Mouse (Mus musculus) intestine, embryonic 14.5 days (tissue): Measurements from ENCODE around the gene Cap2. TPM values are rescaled to one million over a fixed set of nuclear protein-coding genes. Genes with fewer than 3 reads are reported as not detected.

Source experiments
- ATAC-seq: fragments of 200-750 bp; cut with Nextera tagmentation; replicated peaks from 2 replicates; pipeline ENCODE4 v1.8.0; 2017; ENCODE audit warnings: low read depth, moderate number of reproducible peaks, moderate TSS enrichment, moderate library complexity; ENCODE audit not compliant: low FRiP score, low TSS enrichment
- DNase-seq: peaks from one replicate; pipeline ENCODE4 v3.0.0-alpha.2; 2018; ENCODE audit warnings: low spot score
- H3K27ac ChIP-seq: fragments of 300-500 bp; sonication (generic); 2 replicates; pipeline ENCODE4 v1.5.1; 2014; ENCODE audit warnings: low read depth, mild to moderate bottlenecking, control low read depth
- H3K27me3 ChIP-seq: fragments of 300-500 bp; sonication (generic); replicated peaks from 2 replicates; pipeline ENCODE4 v1.6.1; 2014; ENCODE audit warnings: low read length, control low read depth; ENCODE audit not compliant: control insufficient read depth, insufficient read depth
- H3K36me3 ChIP-seq: fragments of 300-500 bp; sonication (generic); 2 replicates; pipeline ENCODE4 v1.6.1; 2014; ENCODE audit warnings: low read length, control low read depth; ENCODE audit not compliant: control insufficient read depth, insufficient read depth
- H3K4me1 ChIP-seq: fragments of 300-500 bp; sonication (generic); replicated peaks from 2 replicates; pipeline ENCODE4 v1.6.1; 2014; ENCODE audit warnings: low read length, control low read depth, mixed read lengths; ENCODE audit not compliant: control insufficient read depth, insufficient read depth
- H3K4me2 ChIP-seq: fragments of 300-500 bp; sonication (generic); 2 replicates; pipeline ENCODE4 v1.6.1; 2014; ENCODE audit warnings: low read length
- H3K4me3 ChIP-seq: fragments of 300-500 bp; sonication (generic); 2 replicates; pipeline ENCODE4 v1.5.1; 2014; ENCODE audit warnings: low read depth, low read length, control low read depth, mixed read lengths
- H3K9ac ChIP-seq: fragments of 300-500 bp; sonication (generic); 2 replicates; pipeline ENCODE4 v1.6.1; 2014; ENCODE audit warnings: mild to moderate bottlenecking, low read length
- H3K9me3 ChIP-seq: fragments of 300-500 bp; sonication (generic); 2 replicates; pipeline ENCODE4 v1.6.1; 2016; ENCODE audit warnings: low read length, control low read depth; ENCODE audit not compliant: control insufficient read depth
- WGBS: fragments of 180-500 bp; shearing (Covaris S2); extraction: QIAGEN DNeasy Blood & Tissue Kit; methylation state at CpG from one replicate; pipeline ENCODE4 v1.1.7; 2014; 5-methylcytosine and 5-hydroxymethylcytosine counted together
- polyA plus RNA-seq: library from polyadenylated mRNA; unstranded; fragments of >200 nt; fragmentation: Nextera tagmentation; extraction: Ambion mirVana; gene quantifications from 2 replicates; pipeline ENCODE4 v1.2.1, GENCODE M21; 2014

Gene Cap2
- polyA plus RNA-seq, 1 experiment from 2014 or later = 9.5 TPM

GRCm38 (mm10) chr13:46663461-46663964 lies 161.9 kb downstream of the Cap2 start:
- H3K4me3 ChIP-seq = no peak overlapping the region
- H3K27ac ChIP-seq = no peak overlapping the region
- H3K9ac ChIP-seq = no peak overlapping the region
- DNase-seq = no peak
- no peaks in the 10 kb centered on the region for H3K36me3 ChIP-seq
- WGBS = 34% methylated on average over 4 of the region's 4 CpGs
- H3K4me1 ChIP-seq = no peaks in the 10 kb centered on the region
- H3K9me3 ChIP-seq = no peaks in the 10 kb centered on the region
- H3K27me3 ChIP-seq = 0 out of 2 replicates have a peak, but pooled peaks cover 3% of the 10 kb centered on the region
- ATAC-seq = 0 out of 2 replicates have a peak, but pooled peaks have one; percentile 19
- H3K4me2 ChIP-seq = no peak overlapping the region

GRCm38 (mm10) chr13:46669048-46669619 lies 167.5 kb downstream of the Cap2 start, which contains the start of gene Fam8a1:
Gene Fam8a1, plus strand, starts transcription at chr13:46669522.
- Histone ChIP-seq H3K36me3 (peaks cover 21% of the 10 kb centered on the region), H3K9ac (peak within 1 kb of the TSS; percentile 81), H3K4me3 (peak within 1 kb of the TSS; percentile 82), H3K4me1 (peaks cover 7% of the 10 kb centered on the region; the same call in 1 of the 2 replicates), H3K27ac (peak within 1 kb of the TSS; percentile 69; the same call in 1 of the 2 replicates), H3K4me2 (peak within 1 kb of the TSS; percentile 83), H3K9me3 (no peaks in the 10 kb centered on the region), H3K27me3 (0 out of 2 replicates have a peak, but pooled peaks cover 3% of the 10 kb centered on the region)
- WGBS = 1% methylated on average over 42 of the region's 46 CpGs
- peak; percentile 93 for ATAC-seq
- peak; percentile 100 for DNase-seq

GRCm38 (mm10) chr13:46669620-46670271 lies 168.1 kb downstream of the Cap2 start:
- Histone ChIP-seq H3K4me1 (peaks cover 7% of the 10 kb centered on the region; the same call in 1 of the 2 replicates), H3K27me3 (0 out of 2 replicates have a peak, but pooled peaks cover 3% of the 10 kb centered on the region), H3K27ac (peak overlapping the region; percentile 69; the same call in 1 of the 2 replicates), H3K9ac (peak overlapping the region; percentile 81), H3K9me3 (no peaks in the 10 kb centered on the region), H3K4me2 (peak overlapping the region; percentile 83), H3K36me3 (peaks cover 27% of the 10 kb centered on the region), H3K4me3 (peak overlapping the region; percentile 82)
- DNase-seq (no peak), ATAC-seq (peak; percentile 74)
- WGBS = under 1% methylated on average over 77 of the region's 96 CpGs

GRCm38 (mm10) chr13:46670514-46670913 lies 168.9 kb downstream of the Cap2 start:
- Histone ChIP-seq H3K27ac (no peak overlapping the region), H3K9me3 (no peaks in the 10 kb centered on the region), H3K4me3 (peak overlapping the region; percentile 82), H3K36me3 (peaks cover 34% of the 10 kb centered on the region), H3K9ac (peak overlapping the region; percentile 81), H3K4me1 (peaks cover 7% of the 10 kb centered on the region; the same call in 1 of the 2 replicates), H3K4me2 (peak overlapping the region; percentile 83), H3K27me3 (0 out of 2 replicates have a peak, but pooled peaks cover 3% of the 10 kb centered on the region)
- DNase-seq = no peak
- no peak for ATAC-seq
- WGBS = 65% methylated on average over 9 of the region's 9 CpGs

- Histone ChIP-seq H3K27me3 (no peaks in the 10 kb centered on the region), H3K27ac (no peak overlapping the region), H3K9ac (no peak overlapping the region), H3K9me3 (no peaks in the 10 kb centered on the region), H3K4me3 (no peak overlapping the region), H3K4me2 (no peak overlapping the region), H3K4me1 (peaks cover 7% of the 10 kb centered on the region; the same call in 1 of the 2 replicates), H3K36me3 (peaks cover 62% of the 10 kb centered on the region)
- WGBS = 85% methylated on average over 2 of the region's 2 CpGs
- no peak for DNase-seq
- no peak for ATAC-seq
Measured at GRCm38 (mm10) chr13:46674601-46675000, 173.0 kb downstream of the Cap2 start.

- DNase-seq = no peak
- 81% methylated on average over 4 of the region's 4 CpGs for WGBS
- peaks cover 73% of the 10 kb centered on the region for H3K36me3 ChIP-seq
Measured at GRCm38 (mm10) chr13:46677721-46678120, 176.1 kb downstream of the Cap2 start.

GRCm38 (mm10) chr13:46682921-46683320 lies 181.3 kb downstream of the Cap2 start:
- no peaks in the 10 kb centered on the region for H3K9me3 ChIP-seq
- ATAC-seq = no peak
- H3K9ac ChIP-seq = no peak overlapping the region
- no peaks in the 10 kb centered on the region for H3K27me3 ChIP-seq
- H3K4me3 ChIP-seq = no peak overlapping the region
- no peak overlapping the region for H3K4me2 ChIP-seq
- H3K36me3 ChIP-seq = peaks cover 92% of the 10 kb centered on the region
- no peak for DNase-seq
- no peak overlapping the region for H3K27ac ChIP-seq
- 82% methylated on average over 2 of the region's 2 CpGs for WGBS
- H3K4me1 ChIP-seq = no peaks in the 10 kb centered on the region

More at GRCm38 (mm10) chr13:46677721-46678120, 176.1 kb downstream of the Cap2 start:
- Histone ChIP-seq H3K27ac (no peak overlapping the region), H3K4me2 (no peak overlapping the region), H3K9me3 (no peaks in the 10 kb centered on the region), H3K4me1 (no peaks in the 10 kb centered on the region), H3K9ac (no peak overlapping the region), H3K4me3 (no peak overlapping the region), H3K27me3 (no peaks in the 10 kb centered on the region)
- ATAC-seq = no peak

- Histone ChIP-seq H3K9ac (no peak overlapping the region), H3K4me3 (no peak overlapping the region), H3K27ac (no peak overlapping the region), H3K36me3 (peaks cover 92% of the 10 kb centered on the region), H3K4me1 (no peaks in the 10 kb centered on the region), H3K27me3 (no peaks in the 10 kb centered on the region), H3K9me3 (no peaks in the 10 kb centered on the region), H3K4me2 (no peak overlapping the region)
- ATAC-seq (no peak), DNase-seq (no peak)
- WGBS = 69% methylated on average over 1 of the region's 1 CpGs
Measured at GRCm38 (mm10) chr13:46683370-46683769, 181.7 kb downstream of the Cap2 start.
